Mouse (Mus musculus) thymus, adult 18-20 months (tissue): ENCODE data around the gene Lmf2.

Experiments used
- DNase-seq, 2 experiments: peaks; one replicate each; pipeline ENCODE4 v3.0.0; 2022; ENCODE audit warnings: mixed read lengths in 2 of 2

Gene Lmf2

DNA sequence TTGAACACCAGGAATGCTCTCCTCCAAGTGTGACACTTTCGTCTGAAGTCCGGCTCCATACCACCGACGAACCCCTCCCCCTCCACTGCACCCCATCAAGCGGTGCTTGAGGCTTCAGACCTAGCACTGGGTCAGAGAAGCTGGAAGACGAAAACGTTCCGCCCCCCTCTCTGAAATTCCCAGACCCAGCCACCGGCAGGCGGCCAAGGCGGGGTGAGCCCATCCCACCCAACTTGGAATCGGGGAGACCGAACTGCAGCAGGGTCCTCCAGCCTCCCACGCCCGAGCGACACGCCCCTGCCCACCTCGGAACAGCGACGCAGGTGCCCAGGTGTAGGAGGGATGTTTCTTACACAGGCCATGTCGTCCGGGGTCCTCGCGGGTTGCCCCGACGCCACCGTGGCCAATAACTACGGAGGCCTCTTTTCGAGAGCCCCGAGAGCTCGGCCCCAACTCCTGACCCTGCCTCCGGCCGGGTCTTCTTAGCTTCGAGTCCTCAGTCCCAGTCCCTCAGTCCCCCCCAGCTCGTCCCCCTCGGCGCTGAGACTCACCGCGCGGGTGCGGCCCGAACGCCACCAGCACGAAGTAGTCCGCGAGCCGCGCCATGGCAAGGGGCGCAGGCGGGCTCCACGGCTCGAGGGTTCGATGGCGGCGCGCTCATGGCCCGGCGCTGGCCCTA is 40.8 kb downstream of the Lmf2 start:
- DNase-seq, result peak; percentile 51 to 56

DNA sequence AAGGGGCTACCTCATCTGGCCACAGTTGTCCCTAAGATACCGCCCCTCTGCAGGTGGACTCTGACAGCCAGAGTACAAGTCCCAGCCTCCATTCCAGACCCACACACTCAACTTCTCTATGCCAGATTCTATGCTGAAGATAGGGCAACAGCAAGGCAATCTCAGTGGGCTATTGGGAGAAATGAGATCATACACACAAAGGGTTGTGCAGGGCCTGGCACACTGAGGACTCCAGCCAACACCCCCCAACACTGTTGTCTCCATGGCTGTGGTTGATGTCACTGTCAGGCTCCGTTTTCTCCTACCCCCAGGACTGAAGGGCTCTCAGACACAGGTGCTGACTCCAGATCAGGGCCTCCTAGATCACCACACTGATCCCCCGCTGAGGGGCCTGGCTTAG is 41.4 kb downstream of the Lmf2 start:
- no peak for DNase-seq

DNA sequence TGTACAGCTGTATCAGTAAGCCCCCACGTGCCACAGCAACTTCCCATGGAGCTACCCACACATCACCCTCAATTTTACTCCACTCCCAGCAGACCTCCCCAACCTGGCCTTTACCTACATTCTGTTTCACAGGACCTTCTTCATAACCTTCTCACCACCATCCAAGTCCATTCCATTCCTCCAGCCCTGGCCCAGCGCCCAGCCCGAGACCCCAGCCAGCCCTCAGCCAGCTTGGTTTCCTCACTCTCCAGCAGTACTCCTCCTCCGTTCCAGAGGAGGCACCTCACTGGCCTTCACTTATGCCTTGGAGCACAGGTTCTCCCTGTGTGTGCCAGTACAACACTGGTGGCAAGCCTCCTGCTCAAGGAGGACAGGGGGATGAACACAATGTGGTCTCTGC is 42.1 kb downstream of the Lmf2 start:
- DNase-seq, result no peak

DNA sequence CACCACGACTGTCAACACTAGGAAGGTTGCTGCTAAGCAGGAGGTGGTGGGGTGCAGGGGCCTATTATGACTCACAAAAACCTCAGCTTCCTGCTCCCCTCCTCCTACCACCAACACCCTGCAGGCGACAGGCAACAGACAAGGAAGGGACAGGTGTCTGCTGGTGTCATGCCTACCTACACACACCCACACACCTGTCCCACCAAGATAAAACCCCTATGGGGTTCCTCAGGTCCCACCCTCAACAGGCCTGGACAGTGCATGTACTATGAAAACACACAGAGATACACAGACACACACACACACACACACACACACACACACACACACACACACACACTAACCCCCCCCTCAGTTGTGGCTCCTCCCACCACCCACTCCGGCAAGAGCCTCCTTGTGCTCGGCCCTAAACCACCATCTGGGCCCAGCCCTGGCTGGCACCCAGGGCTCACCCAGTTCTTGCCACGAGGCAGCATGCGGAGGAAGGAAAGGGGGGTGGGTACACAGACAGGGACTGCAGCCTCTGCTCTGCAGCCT is 45.4 kb downstream of the Lmf2 start:
- DNase-seq, result peak; percentile 73 to 87

DNA sequence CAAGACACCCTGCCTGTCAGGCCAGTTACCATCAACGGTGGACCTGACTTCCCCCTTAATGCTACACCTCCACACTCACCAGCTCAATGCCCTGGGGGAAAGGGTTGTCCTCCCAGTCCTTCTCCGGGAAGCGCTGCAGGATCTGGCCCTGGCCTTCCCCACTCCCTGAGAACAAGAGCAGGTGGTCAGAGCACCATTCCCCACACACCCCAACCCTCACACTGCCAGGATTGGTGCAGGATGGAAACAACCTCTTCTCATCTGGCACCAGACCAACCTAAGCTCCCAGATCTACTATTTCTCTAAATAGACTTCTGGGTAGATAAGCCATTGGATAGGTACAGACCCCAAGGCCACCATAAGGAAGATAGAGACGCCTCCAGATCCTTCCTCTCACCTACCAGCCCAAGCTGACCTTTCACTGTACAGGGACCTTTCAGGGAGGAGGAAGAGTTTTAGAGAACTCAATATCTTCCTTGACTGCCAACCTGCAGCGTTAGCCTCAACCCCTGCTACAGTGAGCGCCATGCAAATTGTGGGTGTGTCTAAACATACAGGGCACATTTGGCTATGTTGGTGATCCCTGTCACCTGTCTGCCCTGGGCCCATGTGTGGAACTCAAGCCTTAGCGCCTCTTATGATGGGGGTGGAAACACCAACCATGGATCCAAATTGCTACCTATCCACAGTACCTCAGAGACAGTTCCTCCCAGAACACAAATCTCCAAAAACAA is 46.9 kb downstream of the Lmf2 start:
- no peak for DNase-seq

DNA sequence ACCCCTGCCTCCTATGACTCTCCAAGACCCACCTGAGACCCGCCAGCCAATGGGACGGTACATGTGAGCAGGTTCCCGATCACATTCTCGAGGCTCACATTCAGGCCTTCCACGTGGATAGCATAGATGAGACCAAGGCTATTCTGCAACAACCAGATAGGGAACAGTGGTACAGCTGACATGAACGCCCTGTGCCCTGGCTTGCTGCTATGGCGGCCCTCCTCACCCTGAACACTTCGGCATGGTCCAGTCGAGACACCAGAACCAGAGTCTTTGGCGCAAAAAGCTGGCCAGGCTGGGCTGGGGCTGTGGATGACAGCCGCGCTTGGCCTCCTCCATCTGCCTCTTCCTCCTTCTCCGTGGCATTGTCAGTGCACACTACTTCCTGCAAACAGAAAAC is 48.0 kb downstream of the Lmf2 start:
- no peak for DNase-seq

DNA sequence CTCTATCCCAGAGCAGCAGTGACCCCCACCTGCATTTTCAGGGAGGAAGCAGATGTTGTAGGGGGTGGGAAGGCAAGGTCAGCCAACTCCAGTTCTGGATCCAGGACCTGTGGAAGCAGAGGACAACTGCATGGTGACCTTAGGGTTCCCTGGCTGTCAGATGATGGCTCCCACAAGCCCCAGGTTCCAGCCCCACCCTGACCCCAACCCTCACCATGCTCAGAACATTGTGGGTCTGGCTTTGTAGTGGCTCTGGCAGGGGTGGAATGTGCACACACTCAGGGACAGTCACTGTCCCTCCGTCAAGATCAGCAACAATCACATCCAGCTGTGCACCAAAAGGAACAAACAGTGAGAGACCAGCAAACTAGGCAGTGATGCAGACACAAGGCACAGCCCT is 49.5 kb downstream of the Lmf2 start:
- DNase-seq, result no peak
